Mouse (Mus musculus): Measurements from ENCODE around the gene Nedd9. TPM values are rescaled to one million over a fixed set of nuclear protein-coding genes. Genes with fewer than 3 reads are reported as not detected.
A peak's percentile ranks its signal among the peaks of the same experiment; 100 is the strongest.

Gene Nedd9
- total RNA-seq, 1 experiment = 4.4 TPM

DNA sequence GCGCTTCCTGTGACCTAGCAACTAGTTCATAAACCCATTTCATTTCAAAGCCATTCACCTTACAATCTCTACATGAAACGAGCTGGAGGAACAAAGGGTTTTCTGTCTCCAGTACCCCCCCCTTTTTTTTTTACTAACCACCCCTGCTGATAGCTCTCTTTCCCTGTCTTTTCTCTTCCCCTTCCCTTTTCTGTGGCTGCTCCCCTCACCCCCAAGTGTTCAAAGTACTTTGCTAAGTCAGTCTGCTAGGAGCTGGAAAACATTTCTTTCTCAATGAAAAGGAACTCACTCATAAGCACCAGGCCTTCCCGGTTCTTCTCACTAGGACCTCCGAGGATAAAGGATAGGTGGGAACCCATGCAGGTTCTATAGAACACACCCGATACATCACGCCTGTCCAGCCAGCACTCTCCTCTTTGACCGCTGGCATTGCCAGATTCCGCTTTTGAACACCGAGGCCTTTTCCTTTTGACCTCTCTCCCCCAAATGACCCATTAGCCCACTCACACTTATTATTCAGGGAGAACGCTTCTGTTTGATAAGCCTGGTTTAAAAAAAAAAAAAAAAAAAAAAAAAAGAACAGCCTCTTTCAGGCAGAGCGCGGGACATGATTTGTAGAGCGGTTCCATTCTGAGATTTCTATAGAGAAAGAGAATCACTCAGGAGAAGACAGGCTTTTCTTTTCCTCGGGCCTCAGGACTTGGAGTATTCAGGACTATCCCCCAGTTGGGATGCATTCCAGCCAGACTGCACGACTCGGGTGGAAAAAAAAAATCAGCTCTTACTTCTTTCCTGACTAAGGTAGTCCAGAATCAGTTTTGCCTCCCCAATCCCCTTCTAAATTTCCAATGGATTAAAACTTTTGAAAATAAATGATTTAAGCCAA lies 127.6 kb downstream of the Nedd9 start:
- Histone ChIP-seq H3K4me1 (ENCODE audit: control insufficient read depth in 2 of 2, insufficient read depth in 2 of 2, low read length in 2 of 2, poor library complexity in 1 of 2) (peaks cover 0 to 2% of the 10 kb centered on the region in 2 experiments; a peak in 1 of 4 replicates), H3K27ac (ENCODE audit: insufficient read depth, low read depth, low read length, poor library complexity, severe bottlenecking) (no peak overlapping the region), H3K9me3 (ENCODE audit: control insufficient read depth, insufficient read depth, low read depth, low read length) (no peaks in the 10 kb centered on the region), H3K4me3 (ENCODE audit: insufficient read depth in 1 of 2, low read depth in 1 of 2, low read length in 2 of 2, poor library complexity in 1 of 2, severe bottlenecking in 1 of 2) (peak overlapping the region; percentile 50 to 57), H3K9ac (ENCODE audit: insufficient read depth, low read depth, low read length, poor library complexity, severe bottlenecking) (no peak overlapping the region), H3K36me3 (ENCODE audit: control insufficient read depth, insufficient read depth, low read length, poor library complexity, severe bottlenecking) (no peaks in the 10 kb centered on the region)
- DNase-seq (ENCODE audit: low read depth, low spot score) = no peak
- TF ChIP-seq ZNF384 (IDR thresholded peaks at IDR 0.05; ENCODE audit: low read depth, low read length) (0 out of 2 replicates have a peak, but pooled peaks have one; percentile 35), MAFK (IDR thresholded peaks at IDR 0.05; ENCODE audit: insufficient read depth, low read depth, low read length) (no peak), CHD2 (IDR thresholded peaks at IDR 0.05; ENCODE audit: low read depth, low read length) (no peak)
- in situ Hi-C loops (cut with MboI; ENCODE audit: low sequenced_read_pairs in 2 of 2, unreplicated experiment in 2 of 2) = no loop called here

GRCm38 (mm10) chr13:41358480-41359180 lies 128.5 kb downstream of the Nedd9 start:
- peak overlapping the region; percentile 58 for H3K9ac ChIP-seq (ENCODE audit: insufficient read depth, low read depth, low read length, poor library complexity, severe bottlenecking)
- in situ Hi-C loops (cut with MboI; ENCODE audit: low sequenced_read_pairs in 2 of 2, unreplicated experiment in 2 of 2) = no loop called here
- H3K4me1 ChIP-seq (ENCODE audit: control insufficient read depth in 2 of 2, insufficient read depth in 2 of 2, low read length in 2 of 2, poor library complexity in 1 of 2) = peaks cover 0 to 2% of the 10 kb centered on the region in 2 experiments; a peak in 1 of 4 replicates
- H3K4me3 ChIP-seq (ENCODE audit: insufficient read depth in 1 of 2, low read depth in 1 of 2, low read length in 2 of 2, poor library complexity in 1 of 2, severe bottlenecking in 1 of 2) = peak overlapping the region; percentile 57 to 71
- no peak overlapping the region for H3K27ac ChIP-seq (ENCODE audit: insufficient read depth, low read depth, low read length, poor library complexity, severe bottlenecking)
- TF ChIP-seq MAFK (IDR thresholded peaks at IDR 0.05; ENCODE audit: insufficient read depth, low read depth, low read length) = no peak
- TF ChIP-seq CHD2 (IDR thresholded peaks at IDR 0.05; ENCODE audit: low read depth, low read length) = no peak
- TF ChIP-seq ZNF384 (IDR thresholded peaks at IDR 0.05; ENCODE audit: low read depth, low read length) = no peak
- no peak for TF ChIP-seq HCFC1 (IDR thresholded peaks at IDR 0.05; ENCODE audit: borderline replicate concordance, insufficient read depth, low read length)
- TF ChIP-seq ZC3H11A (IDR thresholded peaks at IDR 0.05; ENCODE audit: borderline replicate concordance, low read depth, low read length) = no peak
- H3K9me3 ChIP-seq (ENCODE audit: control insufficient read depth, insufficient read depth, low read depth, low read length) = no peaks in the 10 kb centered on the region
- H3K36me3 ChIP-seq (ENCODE audit: control insufficient read depth, insufficient read depth, low read length, poor library complexity, severe bottlenecking) = no peaks in the 10 kb centered on the region
- DNase-seq (ENCODE audit: low read depth, low spot score) = peak; percentile 90

DNA sequence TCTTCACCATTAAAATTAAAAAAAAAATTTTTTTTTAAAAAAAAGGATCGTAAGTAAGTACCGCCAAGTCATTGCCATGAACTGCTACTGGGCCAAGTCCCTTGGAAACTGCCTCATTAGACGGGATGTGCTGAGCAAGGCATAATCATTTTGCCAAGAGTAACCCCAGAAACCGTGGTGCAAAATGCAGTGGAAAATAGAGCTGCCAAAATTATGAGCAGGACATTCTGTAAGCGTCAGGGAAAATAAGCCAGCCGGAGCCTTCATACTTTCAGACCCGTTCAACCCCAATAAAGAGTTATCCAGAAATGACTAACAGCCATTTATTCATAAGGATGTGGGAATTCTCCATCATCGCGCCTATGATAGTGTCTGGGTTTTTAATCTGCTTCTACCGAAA lies 129.2 kb downstream of the Nedd9 start:
- TF ChIP-seq MAFK (IDR thresholded peaks at IDR 0.05; ENCODE audit: insufficient read depth, low read depth, low read length) (0 out of 2 replicates have a peak, but pooled peaks have one; percentile 2), CHD2 (IDR thresholded peaks at IDR 0.05; ENCODE audit: low read depth, low read length) (no peak)

DNA sequence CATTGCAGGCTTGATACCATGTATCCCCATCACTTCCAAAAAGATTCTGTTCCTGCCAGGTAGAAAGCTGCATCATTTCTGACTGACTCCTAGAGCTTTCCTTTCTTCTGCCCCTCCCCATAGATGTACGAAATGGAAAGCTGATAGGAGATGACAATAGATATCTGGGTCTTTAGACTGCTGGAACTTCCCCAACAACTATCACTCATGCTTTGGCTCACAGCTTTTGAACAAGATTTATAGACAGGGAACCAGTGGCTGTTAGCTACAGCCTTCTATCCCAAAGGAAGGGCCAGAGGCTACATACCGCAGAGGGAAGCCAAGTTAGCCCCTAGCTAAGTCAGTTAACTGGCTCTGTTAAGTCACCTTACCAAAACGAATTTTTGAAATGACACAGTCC lies 129.6 kb downstream of the Nedd9 start:
- in situ Hi-C loops (cut with MboI; ENCODE audit: low sequenced_read_pairs in 2 of 2, unreplicated experiment in 2 of 2) = no loop called here
- Histone ChIP-seq H3K36me3 (ENCODE audit: control insufficient read depth, insufficient read depth, low read length, poor library complexity, severe bottlenecking) (no peaks in the 10 kb centered on the region), H3K27ac (ENCODE audit: insufficient read depth, low read depth, low read length, poor library complexity, severe bottlenecking) (no peak overlapping the region), H3K4me1 (ENCODE audit: control insufficient read depth in 2 of 2, insufficient read depth in 2 of 2, low read length in 2 of 2, poor library complexity in 1 of 2) (peaks cover 0 to 2% of the 10 kb centered on the region in 2 experiments; a peak in 1 of 4 replicates), H3K9ac (ENCODE audit: insufficient read depth, low read depth, low read length, poor library complexity, severe bottlenecking) (no peak overlapping the region), H3K9me3 (ENCODE audit: control insufficient read depth, insufficient read depth, low read depth, low read length) (no peaks in the 10 kb centered on the region), H3K4me3 (ENCODE audit: insufficient read depth in 1 of 2, low read depth in 1 of 2, low read length in 2 of 2, poor library complexity in 1 of 2, severe bottlenecking in 1 of 2) (no peak overlapping the region)
- no peak for DNase-seq (ENCODE audit: low read depth, low spot score)
- TF ChIP-seq CHD2 (IDR thresholded peaks at IDR 0.05; ENCODE audit: low read depth, low read length) (no peak), MAFK (IDR thresholded peaks at IDR 0.05; ENCODE audit: insufficient read depth, low read depth, low read length) (no peak), ZC3H11A (IDR thresholded peaks at IDR 0.05; ENCODE audit: borderline replicate concordance, low read depth, low read length) (no peak), ZNF384 (IDR thresholded peaks at IDR 0.05; ENCODE audit: low read depth, low read length) (no peak)

More for the DNA sequence above, 129.2 kb downstream of the Nedd9 start:
- Histone ChIP-seq H3K9me3 (ENCODE audit: control insufficient read depth, insufficient read depth, low read depth, low read length) (no peaks in the 10 kb centered on the region), H3K27ac (ENCODE audit: insufficient read depth, low read depth, low read length, poor library complexity, severe bottlenecking) (no peak overlapping the region), H3K4me3 (ENCODE audit: insufficient read depth in 1 of 2, low read depth in 1 of 2, low read length in 2 of 2, poor library complexity in 1 of 2, severe bottlenecking in 1 of 2) (peak overlapping the region in 1 of 2 experiments; percentile 71; a peak in 3 of 4 replicates), H3K4me1 (ENCODE audit: control insufficient read depth in 2 of 2, insufficient read depth in 2 of 2, low read length in 2 of 2, poor library complexity in 1 of 2) (peaks cover 0 to 2% of the 10 kb centered on the region in 2 experiments; a peak in 1 of 4 replicates), H3K36me3 (ENCODE audit: control insufficient read depth, insufficient read depth, low read length, poor library complexity, severe bottlenecking) (no peaks in the 10 kb centered on the region), H3K9ac (ENCODE audit: insufficient read depth, low read depth, low read length, poor library complexity, severe bottlenecking) (no peak overlapping the region)
- in situ Hi-C loops (cut with MboI; ENCODE audit: low sequenced_read_pairs in 2 of 2, unreplicated experiment in 2 of 2) = no loop called here
- DNase-seq (ENCODE audit: low read depth, low spot score) = no peak

All from ES-E14 (cell line).